Mouse (Mus musculus): ENCODE measurements around the gene Gm6121.
"Not testable (repeated sequence)": the region's sequence is repeated elsewhere in the genome, so short reads cannot be mapped to it uniquely, and the experiment has no call there.

Gene Gm6121

GRCm38 (mm10) chrX:26935597-26935996 lies at the start of gene Gm6121:
TSS of gene Gm6121 (minus strand) at chrX:26935697.
- DNase-seq (ENCODE audit: low spot score) = not testable (repeated sequence)
